Mouse (Mus musculus) ovary, postnatal 14 days (tissue): Measurements from ENCODE around the gene Mast4.
A peak's percentile ranks its signal among the peaks of the same experiment; 100 is the strongest.

Source experiments
- DNase-seq: peaks from one replicate; pipeline ENCODE4 v3.0.0; 2022; ENCODE audit warnings: low spot score

Mast4 gene

GRCm38 (mm10) chr13:103196307-103196706, 138.0 kb downstream of the Mast4 start:
- no peak for DNase-seq

GRCm38 (mm10) chr13:103195847-103196246, 138.4 kb downstream of the Mast4 start:
- no peak for DNase-seq

GRCm38 (mm10) chr13:103183566-103183965, 150.7 kb downstream of the Mast4 start:
- no peak for DNase-seq

- DNase-seq: no peak
Measured at GRCm38 (mm10) chr13:103181836-103182235, 152.5 kb downstream of the Mast4 start.

GRCm38 (mm10) chr13:103176871-103177270, 157.4 kb downstream of the Mast4 start:
- no peak for DNase-seq

- no peak for DNase-seq
Measured at GRCm38 (mm10) chr13:103174431-103174830, 159.9 kb downstream of the Mast4 start.

GRCm38 (mm10) chr13:103173545-103174182, 160.6 kb downstream of the Mast4 start:
- DNase-seq: peak; percentile 66

GRCm38 (mm10) chr13:103151944-103152343, 182.4 kb downstream of the Mast4 start:
- DNase-seq: no peak

GRCm38 (mm10) chr13:103151171-103151570, 183.1 kb downstream of the Mast4 start:
- no peak for DNase-seq

- no peak for DNase-seq
Measured at GRCm38 (mm10) chr13:103150671-103151070, 183.6 kb downstream of the Mast4 start.

- DNase-seq: no peak
Measured at GRCm38 (mm10) chr13:103149415-103149814, 184.9 kb downstream of the Mast4 start.

- DNase-seq: no peak
Measured at GRCm38 (mm10) chr13:103144343-103144742, 190.0 kb downstream of the Mast4 start.

GRCm38 (mm10) chr13:103141304-103141703, 193.0 kb downstream of the Mast4 start:
- no peak for DNase-seq

GRCm38 (mm10) chr13:103140051-103140450, 194.2 kb downstream of the Mast4 start:
- DNase-seq: no peak

- DNase-seq: no peak
Measured at GRCm38 (mm10) chr13:103138298-103138697, 196.0 kb downstream of the Mast4 start.

- no peak for DNase-seq
Measured at GRCm38 (mm10) chr13:103135224-103135883, 198.9 kb downstream of the Mast4 start.

- no peak for DNase-seq
Measured at GRCm38 (mm10) chr13:103131781-103132180, 202.5 kb downstream of the Mast4 start.

- DNase-seq: no peak
Measured at GRCm38 (mm10) chr13:103129130-103129797, 205.0 kb downstream of the Mast4 start.

- DNase-seq: no peak
Measured at GRCm38 (mm10) chr13:103128729-103129128, 205.6 kb downstream of the Mast4 start.

- no peak for DNase-seq
Measured at GRCm38 (mm10) chr13:103127594-103127993, 206.7 kb downstream of the Mast4 start.

- DNase-seq: no peak
Measured at GRCm38 (mm10) chr13:103123716-103124115, 210.6 kb downstream of the Mast4 start.

GRCm38 (mm10) chr13:103121796-103122792, 212.2 kb downstream of the Mast4 start:
- no peak for DNase-seq
